Mouse (Mus musculus): ENCODE results near the gene Mapk8ip3. TPM values are rescaled to one million over a fixed set of nuclear protein-coding genes. Genes with fewer than 3 reads are reported as not detected.
A peak's percentile ranks its signal among the peaks of the same experiment; 100 is the strongest.

Gene Mapk8ip3
- polyA plus RNA-seq, 1 experiment from 2014 or later: 90.0 TPM

GRCm38 (mm10) chr17:24848600-24849031 is 88.2 kb downstream of the Mapk8ip3 start:
- no peak overlapping the region for H3K27ac ChIP-seq (ENCODE audit: low read depth, low read length)
- H3K4me2 ChIP-seq (ENCODE audit: low read length): peak overlapping the region; percentile 67
- no peaks in the 10 kb centered on the region for H3K27me3 ChIP-seq (replicated peaks; ENCODE audit: control insufficient read depth, insufficient read depth, low read length)
- no peak overlapping the region; the same call in 1 of the 2 replicates for H3K4me3 ChIP-seq (ENCODE audit: low read length)
- no peaks in the 10 kb centered on the region for H3K9me3 ChIP-seq (ENCODE audit: control insufficient read depth, low read length)
- H3K9ac ChIP-seq (ENCODE audit: low read depth, low read length): no peak overlapping the region
- no peak for ATAC-seq
- peaks cover 15% of the 10 kb centered on the region for H3K4me1 ChIP-seq (ENCODE audit: control insufficient read depth, insufficient read depth, low read depth, low read length)
- peaks cover 5% of the 10 kb centered on the region for H3K36me3 ChIP-seq (ENCODE audit: control insufficient read depth, insufficient read depth, low read length)

- H3K36me3 ChIP-seq (ENCODE audit: control insufficient read depth, insufficient read depth, low read length): no peaks in the 10 kb centered on the region
- no peak overlapping the region for H3K9ac ChIP-seq (ENCODE audit: low read depth, low read length)
- H3K4me3 ChIP-seq (ENCODE audit: low read length): no peak overlapping the region
- WGBS: 95% methylated on average over 1 of the region's 1 CpGs
- no peak overlapping the region for H3K27ac ChIP-seq (ENCODE audit: low read depth, low read length)
- H3K4me2 ChIP-seq (ENCODE audit: low read length): no peak overlapping the region
- H3K4me1 ChIP-seq (ENCODE audit: control insufficient read depth, insufficient read depth, low read depth, low read length): peaks cover 15% of the 10 kb centered on the region
- ATAC-seq: no peak
- no peaks in the 10 kb centered on the region for H3K27me3 ChIP-seq (replicated peaks; ENCODE audit: control insufficient read depth, insufficient read depth, low read length)
- no peaks in the 10 kb centered on the region for H3K9me3 ChIP-seq (ENCODE audit: control insufficient read depth, low read length)
These were observed 89.4 kb downstream of the Mapk8ip3 start for GRCm38 (mm10) chr17:24847386-24847785.

- Histone ChIP-seq H3K27ac (ENCODE audit: low read depth, low read length) (no peak overlapping the region), H3K9ac (ENCODE audit: low read depth, low read length) (no peak overlapping the region), H3K27me3 (replicated peaks; ENCODE audit: control insufficient read depth, insufficient read depth, low read length) (peaks cover 7% of the 10 kb centered on the region; the same call in 1 of the 2 replicates), H3K9me3 (ENCODE audit: control insufficient read depth, low read length) (no peaks in the 10 kb centered on the region), H3K4me3 (ENCODE audit: low read length) (no peak overlapping the region), H3K36me3 (ENCODE audit: control insufficient read depth, insufficient read depth, low read length) (no peaks in the 10 kb centered on the region), H3K4me2 (ENCODE audit: low read length) (no peak overlapping the region), H3K4me1 (ENCODE audit: control insufficient read depth, insufficient read depth, low read depth, low read length) (peaks cover 8% of the 10 kb centered on the region)
- ATAC-seq: no peak
- 56% methylated on average over 9 of the region's 9 CpGs for WGBS
These were observed 92.3 kb downstream of the Mapk8ip3 start for GRCm38 (mm10) chr17:24844525-24844924.

GRCm38 (mm10) chr17:24842631-24843030 is 94.1 kb downstream of the Mapk8ip3 start:
- Histone ChIP-seq H3K9me3 (ENCODE audit: control insufficient read depth, low read length) (no peaks in the 10 kb centered on the region), H3K36me3 (ENCODE audit: control insufficient read depth, insufficient read depth, low read length) (no peaks in the 10 kb centered on the region), H3K4me1 (ENCODE audit: control insufficient read depth, insufficient read depth, low read depth, low read length) (no peaks in the 10 kb centered on the region), H3K27ac (ENCODE audit: low read depth, low read length) (no peak overlapping the region), H3K4me3 (ENCODE audit: low read length) (no peak overlapping the region), H3K27me3 (replicated peaks; ENCODE audit: control insufficient read depth, insufficient read depth, low read length) (peaks cover 7% of the 10 kb centered on the region), H3K4me2 (ENCODE audit: low read length) (no peak overlapping the region), H3K9ac (ENCODE audit: low read depth, low read length) (no peak overlapping the region)
- WGBS: 66% methylated on average over 2 of the region's 2 CpGs
- no peak for ATAC-seq

Other genes with a start within 250 kb of the Mapk8ip3 start
- 272 and 319 TPM in 2 replicates for gene Syngr3, start 247.0 kb downstream of the Mapk8ip3 start, polyA plus RNA-seq (2015; fragmentation: Nextera tagmentation; extraction: Ambion mirVana)
- gene Gfer, start 240.8 kb downstream of the Mapk8ip3 start, polyA plus RNA-seq (2015; fragmentation: Nextera tagmentation; extraction: Ambion mirVana): 35.4 and 37.3 TPM in 2 replicates
- gene Noxo1, start 240.7 kb downstream of the Mapk8ip3 start, polyA plus RNA-seq (2015; fragmentation: Nextera tagmentation; extraction: Ambion mirVana): 1.7 and 2.3 TPM in 2 replicates
- gene Tbl3, start 229.3 kb downstream of the Mapk8ip3 start, polyA plus RNA-seq (2015; fragmentation: Nextera tagmentation; extraction: Ambion mirVana): 62.4 and 69.9 TPM in 2 replicates
- not detected in 2 replicates for gene Rnf151, start 218.9 kb downstream of the Mapk8ip3 start, polyA plus RNA-seq (2015; fragmentation: Nextera tagmentation; extraction: Ambion mirVana)
- gene Rps2, start 218.9 kb downstream of the Mapk8ip3 start, polyA plus RNA-seq (2015; fragmentation: Nextera tagmentation; extraction: Ambion mirVana): 732 and 739 TPM in 2 replicates
- gene Ndufb10, start 212.5 kb downstream of the Mapk8ip3 start, polyA plus RNA-seq (2015; fragmentation: Nextera tagmentation; extraction: Ambion mirVana): 271 and 307 TPM in 2 replicates
- gene Rpl3l, start 209.2 kb downstream of the Mapk8ip3 start, polyA plus RNA-seq (2015; fragmentation: Nextera tagmentation; extraction: Ambion mirVana): 0.25 TPM in 1 of 2 replicates, not detected in the other
- gene Msrb1, start 200.3 kb downstream of the Mapk8ip3 start, polyA plus RNA-seq (2015; fragmentation: Nextera tagmentation; extraction: Ambion mirVana): 17.5 and 18.9 TPM in 2 replicates
- gene Hs3st6, start 184.0 kb downstream of the Mapk8ip3 start, polyA plus RNA-seq (2015; fragmentation: Nextera tagmentation; extraction: Ambion mirVana): 0.23 and 0.32 TPM in 2 replicates
- not detected in 2 replicates for gene Meiob, start 132.7 kb downstream of the Mapk8ip3 start, polyA plus RNA-seq (2015; fragmentation: Nextera tagmentation; extraction: Ambion mirVana)
- gene Hagh, start 96.8 kb downstream of the Mapk8ip3 start, polyA plus RNA-seq (2015; fragmentation: Nextera tagmentation; extraction: Ambion mirVana): 71.4 and 86.9 TPM in 2 replicates
- gene Fahd1, start 86.6 kb downstream of the Mapk8ip3 start, polyA plus RNA-seq (2015; fragmentation: Nextera tagmentation; extraction: Ambion mirVana): 23.1 and 28.8 TPM in 2 replicates
- gene Igfals, start 71.0 kb downstream of the Mapk8ip3 start, polyA plus RNA-seq (2015; fragmentation: Nextera tagmentation; extraction: Ambion mirVana): 0.15 TPM in 1 of 2 replicates, not detected in the other
- 64.1 and 65.7 TPM in 2 replicates for gene Nubp2, start 50.6 kb downstream of the Mapk8ip3 start, polyA plus RNA-seq (2015; fragmentation: Nextera tagmentation; extraction: Ambion mirVana)
- 88.2 and 90.4 TPM in 2 replicates for gene Spsb3, start 50.3 kb downstream of the Mapk8ip3 start, polyA plus RNA-seq (2015; fragmentation: Nextera tagmentation; extraction: Ambion mirVana)
- gene Eme2, start 41.9 kb downstream of the Mapk8ip3 start, polyA plus RNA-seq (2015; fragmentation: Nextera tagmentation; extraction: Ambion mirVana): 30.1 and 30.2 TPM in 2 replicates
- 85.3 and 89.0 TPM in 2 replicates for gene Mrps34, start 41.9 kb downstream of the Mapk8ip3 start, polyA plus RNA-seq (2015; fragmentation: Nextera tagmentation; extraction: Ambion mirVana)
- 88.2 and 99.9 TPM in 2 replicates for gene Nme3, start 40.5 kb downstream of the Mapk8ip3 start, polyA plus RNA-seq (2015; fragmentation: Nextera tagmentation; extraction: Ambion mirVana)
- 82.9 and 97.9 TPM in 2 replicates for gene Jpt2, start 23.7 kb upstream of the Mapk8ip3 start, polyA plus RNA-seq (2015; fragmentation: Nextera tagmentation; extraction: Ambion mirVana)
- gene Cramp1l, start 78.8 kb upstream of the Mapk8ip3 start, polyA plus RNA-seq (2015; fragmentation: Nextera tagmentation; extraction: Ambion mirVana): 4.0 and 5.5 TPM in 2 replicates
- gene Ift140, start 79.1 kb upstream of the Mapk8ip3 start, polyA plus RNA-seq (2015; fragmentation: Nextera tagmentation; extraction: Ambion mirVana): 17.1 and 20.8 TPM in 2 replicates
- gene Tmem204, start 146.6 kb upstream of the Mapk8ip3 start, polyA plus RNA-seq (2015; fragmentation: Nextera tagmentation; extraction: Ambion mirVana): 13.8 and 14.1 TPM in 2 replicates
- gene Telo2, start 179.0 kb upstream of the Mapk8ip3 start, polyA plus RNA-seq (2015; fragmentation: Nextera tagmentation; extraction: Ambion mirVana): 54.6 and 60.8 TPM in 2 replicates
- gene Ptx4, start 183.8 kb upstream of the Mapk8ip3 start, polyA plus RNA-seq (2015; fragmentation: Nextera tagmentation; extraction: Ambion mirVana): 0.49 TPM in 1 of 2 replicates, not detected in the other
- gene Clcn7, start 196.4 kb upstream of the Mapk8ip3 start, polyA plus RNA-seq (2015; fragmentation: Nextera tagmentation; extraction: Ambion mirVana): 28.9 and 34.3 TPM in 2 replicates
- gene Ccdc154, start 225.5 kb upstream of the Mapk8ip3 start, polyA plus RNA-seq (2015; fragmentation: Nextera tagmentation; extraction: Ambion mirVana): not detected in 2 replicates
- not detected in 2 replicates for gene Gm38655, start 238.5 kb upstream of the Mapk8ip3 start, polyA plus RNA-seq (2015; fragmentation: Nextera tagmentation; extraction: Ambion mirVana)
- gene BC003965, start 247.6 kb upstream of the Mapk8ip3 start, polyA plus RNA-seq (2015; fragmentation: Nextera tagmentation; extraction: Ambion mirVana): 33.8 and 34.1 TPM in 2 replicates